Mouse (Mus musculus) lung, adult 2 months (tissue): ENCODE measurements around the gene Vwa7.

ENCODE experiments used
- CTCF ChIP-seq: fragments of 200-500 bp; IDR thresholded peaks from 2 replicates; pipeline ENCODE4 v1.5.1; 2011; ENCODE audit warnings: mild to moderate bottlenecking, low read length, control low read depth; ENCODE audit not compliant: insufficient read depth
- POLR2A ChIP-seq: fragments of 200-500 bp; IDR thresholded peaks from 2 replicates; pipeline ENCODE4 v1.6.1; 2011; ENCODE audit warnings: low read depth, mild to moderate bottlenecking, control low read depth, low read length, borderline replicate concordance; ENCODE audit errors: extremely low read depth

DNA sequence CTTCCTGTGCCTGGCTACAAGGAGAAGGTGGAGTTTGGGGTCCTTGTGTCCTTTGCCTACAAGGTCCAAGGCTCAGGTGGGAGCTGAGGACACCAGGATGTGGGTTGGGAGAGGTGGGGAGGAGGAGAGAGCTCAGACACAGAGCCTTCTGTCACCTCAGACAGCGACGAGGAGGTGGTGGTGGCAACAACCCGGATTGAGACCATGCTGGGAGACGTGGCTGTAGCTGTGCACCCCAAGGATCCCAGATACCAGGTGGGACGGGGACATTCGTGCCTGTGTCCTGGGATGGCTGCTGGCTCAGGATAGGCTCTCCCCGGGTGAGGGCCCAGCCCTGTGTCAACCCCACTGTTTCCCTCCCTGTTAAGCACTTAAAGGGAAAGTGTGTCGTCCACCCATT is 4.9 kb upstream of the Vwa7 start:
- no peak for TF ChIP-seq POLR2A
- TF ChIP-seq CTCF, result no peak
